Mouse (Mus musculus): Measurements from ENCODE around the gene Cnot1. TPM values are rescaled to one million over a fixed set of nuclear protein-coding genes. Genes with fewer than 3 reads are reported as not detected.
A peak's percentile ranks its signal among the peaks of the same experiment; 100 is the strongest.

Cnot1 gene
- polyA plus RNA-seq, 1 experiment from 2014 or later, result 131 TPM

DNA sequence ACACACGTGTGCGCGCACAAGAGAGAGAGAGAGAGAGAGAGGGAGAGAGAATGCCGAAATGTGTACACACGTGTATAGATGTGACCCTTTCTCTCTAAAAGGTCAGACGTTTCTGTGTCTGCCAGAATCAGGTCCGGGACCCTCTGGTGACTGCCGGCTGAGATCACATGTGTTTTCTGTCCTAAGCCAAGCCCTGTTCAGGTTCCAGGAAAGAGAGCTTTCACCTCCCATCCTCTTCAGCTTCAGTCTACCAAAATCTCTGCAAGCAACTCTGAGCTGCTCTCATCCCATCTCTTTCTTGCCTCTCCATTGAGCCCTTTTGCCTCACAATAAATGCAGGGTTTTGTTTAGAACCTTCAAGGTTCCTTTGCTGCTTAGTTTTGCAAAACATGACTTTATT lies 110.6 kb downstream of the Cnot1 start:
- H3K27me3 ChIP-seq (ENCODE audit: insufficient read depth, low read length), result peaks cover 15% of the 10 kb centered on the region
- ATAC-seq (ENCODE audit: insufficient read depth), result no peak
- peak overlapping the region; percentile 41; the same call in 1 of the 2 replicates for H3K4me2 ChIP-seq
- no peak for TF ChIP-seq CTCF (IDR thresholded peaks at IDR 0.05; ENCODE audit: low read depth)
- H3K4me1 ChIP-seq (ENCODE audit: insufficient read depth), result no peaks in the 10 kb centered on the region
- no peak for DNase-seq
- H3K9ac ChIP-seq, result no peak overlapping the region
- no peaks in the 10 kb centered on the region for H3K36me3 ChIP-seq (ENCODE audit: insufficient read depth)
- H3K4me3 ChIP-seq (ENCODE audit: low read depth, low read length), result no peak overlapping the region
- 45% methylated on average over 7 of the region's 8 CpGs for WGBS
- no peak overlapping the region for H3K27ac ChIP-seq (ENCODE audit: low read depth)
- H3K9me3 ChIP-seq (ENCODE audit: low read depth, low read length), result no peaks in the 10 kb centered on the region

- 24% methylated on average over 6 of the region's 6 CpGs for WGBS
- Histone ChIP-seq H3K4me3 (ENCODE audit: low read depth, low read length) (no peak overlapping the region), H3K9me3 (ENCODE audit: low read depth, low read length) (no peaks in the 10 kb centered on the region), H3K4me1 (ENCODE audit: insufficient read depth) (no peaks in the 10 kb centered on the region), H3K36me3 (ENCODE audit: insufficient read depth) (no peaks in the 10 kb centered on the region), H3K9ac (no peak overlapping the region), H3K27me3 (ENCODE audit: insufficient read depth, low read length) (peaks cover 15% of the 10 kb centered on the region), H3K27ac (ENCODE audit: low read depth) (no peak overlapping the region), H3K4me2 (no peak overlapping the region)
- DNase-seq, result no peak
- ATAC-seq (ENCODE audit: insufficient read depth), result no peak
- no peak for TF ChIP-seq CTCF (IDR thresholded peaks at IDR 0.05; ENCODE audit: low read depth)
Observed at GRCm38 (mm10) chr8:95694631-95695030, 112.6 kb downstream of the Cnot1 start.

- DNase-seq (no peak), ATAC-seq (ENCODE audit: insufficient read depth) (no peak)
- H3K27me3 ChIP-seq (ENCODE audit: insufficient read depth, low read length), result peaks cover 11% of the 10 kb centered on the region
- WGBS, result 63% methylated on average over 13 of the region's 13 CpGs
- no peaks in the 10 kb centered on the region for H3K9me3 ChIP-seq (ENCODE audit: low read depth, low read length)
- H3K36me3 ChIP-seq (ENCODE audit: insufficient read depth), result no peaks in the 10 kb centered on the region
- H3K4me1 ChIP-seq (ENCODE audit: insufficient read depth), result no peaks in the 10 kb centered on the region
- no peak overlapping the region for H3K27ac ChIP-seq (ENCODE audit: low read depth)
- H3K4me2 ChIP-seq, result no peak overlapping the region
- no peak overlapping the region for H3K4me3 ChIP-seq (ENCODE audit: low read depth, low read length)
- no peak overlapping the region for H3K9ac ChIP-seq
- no peak for TF ChIP-seq CTCF (IDR thresholded peaks at IDR 0.05; ENCODE audit: low read depth)
Observed at GRCm38 (mm10) chr8:95690929-95691541, 116.2 kb downstream of the Cnot1 start.

DNA sequence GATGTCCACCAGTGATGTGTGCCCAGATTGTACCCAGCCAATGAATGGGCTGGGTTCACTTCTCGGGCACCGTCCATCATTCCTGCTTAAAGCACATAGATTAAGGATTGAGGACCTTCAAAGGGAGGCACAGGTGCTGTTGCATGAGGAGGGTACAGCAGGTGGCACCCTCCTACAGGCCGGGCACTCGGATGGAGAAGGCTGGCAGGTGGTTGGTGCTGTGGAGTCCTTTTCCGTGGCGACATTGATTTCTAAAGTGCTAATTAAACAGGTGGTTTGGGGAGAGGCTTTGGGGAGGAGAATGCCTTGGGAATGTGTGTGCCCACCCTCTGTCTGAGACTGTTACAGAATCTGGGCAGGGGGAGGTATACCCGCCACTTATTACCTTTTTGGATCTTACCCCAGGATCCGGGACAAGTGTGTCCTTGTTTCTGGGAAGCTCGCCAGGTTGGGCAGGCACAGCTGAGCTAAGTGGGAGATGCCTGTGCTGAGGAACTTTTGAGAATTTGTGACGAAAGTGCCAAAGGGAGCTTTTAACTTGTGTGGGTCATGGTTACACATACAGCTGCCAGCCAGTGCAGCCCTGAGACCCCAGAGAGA lies 119.1 kb downstream of the Cnot1 start:
- ATAC-seq (ENCODE audit: insufficient read depth) (peak; percentile 47), DNase-seq (peak; percentile 59)
- no peaks in the 10 kb centered on the region for H3K4me1 ChIP-seq (ENCODE audit: insufficient read depth)
- H3K4me3 ChIP-seq (ENCODE audit: low read depth, low read length), result no peak overlapping the region
- TF ChIP-seq CTCF (IDR thresholded peaks at IDR 0.05; ENCODE audit: low read depth), result peak; percentile 16; the same call in 1 of the 2 replicates
- H3K4me2 ChIP-seq, result no peak overlapping the region
- H3K9ac ChIP-seq, result no peak overlapping the region
- no peaks in the 10 kb centered on the region for H3K9me3 ChIP-seq (ENCODE audit: low read depth, low read length)
- H3K27ac ChIP-seq (ENCODE audit: low read depth), result no peak overlapping the region
- H3K36me3 ChIP-seq (ENCODE audit: insufficient read depth), result no peaks in the 10 kb centered on the region
- WGBS, result 64% methylated on average over 10 of the region's 10 CpGs
- H3K27me3 ChIP-seq (ENCODE audit: insufficient read depth, low read length), result no peaks in the 10 kb centered on the region

DNA sequence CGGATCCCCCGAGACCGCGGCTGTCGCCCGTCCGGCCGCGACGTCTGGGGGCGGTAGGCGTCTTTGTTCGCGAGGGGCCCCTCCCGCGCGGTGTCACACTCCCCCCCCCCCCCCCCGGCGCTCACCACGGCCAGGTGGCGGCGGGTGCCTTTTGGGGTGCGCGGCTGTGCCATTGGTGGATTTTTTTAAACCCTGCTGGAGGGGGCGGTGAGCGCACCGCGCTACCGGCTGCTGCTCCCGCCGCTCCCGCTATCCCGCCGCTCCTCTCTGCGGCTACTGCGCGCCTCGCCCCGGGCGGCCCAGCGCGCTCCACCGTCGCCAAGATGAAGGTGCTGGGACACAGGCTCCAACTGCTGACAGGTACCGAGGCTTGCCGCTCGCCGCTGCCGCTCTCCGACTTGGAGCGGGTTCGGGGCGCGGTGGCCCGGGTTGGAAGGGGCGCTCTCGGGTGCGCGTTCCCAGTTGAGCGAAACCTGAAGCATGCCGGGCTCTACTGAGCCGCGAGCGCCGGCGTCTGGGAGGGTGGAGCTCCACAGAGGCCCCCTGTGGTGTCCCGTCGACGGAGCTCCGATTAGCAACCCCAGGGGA lies 129.1 kb downstream of the Cnot1 start:
- no peaks in the 10 kb centered on the region for H3K36me3 ChIP-seq (ENCODE audit: insufficient read depth)
- H3K27ac ChIP-seq (ENCODE audit: low read depth), result no peak overlapping the region
- H3K27me3 ChIP-seq (ENCODE audit: insufficient read depth, low read length), result peaks cover 54% of the 10 kb centered on the region
- peak; percentile 26; the same call in 1 of the 2 replicates for ATAC-seq (ENCODE audit: insufficient read depth)
- H3K4me3 ChIP-seq (ENCODE audit: low read depth, low read length), result peak overlapping the region; percentile 53
- no peak for TF ChIP-seq CTCF (IDR thresholded peaks at IDR 0.05; ENCODE audit: low read depth)
- H3K9me3 ChIP-seq (ENCODE audit: low read depth, low read length), result no peaks in the 10 kb centered on the region
- under 1% methylated on average over 62 of the region's 70 CpGs for WGBS
- peak overlapping the region; percentile 94 for H3K4me2 ChIP-seq
- peak overlapping the region; percentile 44 for H3K9ac ChIP-seq
- H3K4me1 ChIP-seq (ENCODE audit: insufficient read depth), result no peaks in the 10 kb centered on the region
- peak; percentile 35 for DNase-seq

DNA sequence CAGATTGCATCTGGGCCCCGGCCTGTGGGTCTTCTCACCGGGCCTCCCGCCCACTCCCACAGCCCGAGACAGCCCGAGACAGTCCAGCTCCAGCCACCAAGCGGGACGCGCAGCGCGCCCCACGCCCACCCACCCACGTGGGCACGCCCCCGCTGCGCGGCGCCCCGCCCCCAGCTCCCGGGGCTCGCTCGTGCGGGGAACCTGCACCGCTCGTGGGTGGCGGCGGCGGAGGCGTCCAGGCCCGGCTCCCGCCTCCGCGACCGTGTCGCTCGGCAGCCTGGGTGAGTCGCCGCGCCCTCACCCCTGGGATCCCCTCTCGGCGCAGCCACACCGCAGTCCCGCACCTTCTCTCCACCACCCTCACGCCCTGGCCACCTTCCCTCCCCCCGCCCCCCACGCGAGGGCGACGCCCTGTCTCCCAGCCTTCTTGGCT lies 129.7 kb downstream of the Cnot1 start:
- WGBS, result under 1% methylated on average over 46 of the region's 48 CpGs
- Histone ChIP-seq H3K4me2 (peak overlapping the region; percentile 94), H3K9ac (peak overlapping the region; percentile 44), H3K9me3 (ENCODE audit: low read depth, low read length) (no peaks in the 10 kb centered on the region), H3K27ac (ENCODE audit: low read depth) (no peak overlapping the region), H3K4me1 (ENCODE audit: insufficient read depth) (no peaks in the 10 kb centered on the region), H3K4me3 (ENCODE audit: low read depth, low read length) (peak overlapping the region; percentile 53), H3K36me3 (ENCODE audit: insufficient read depth) (no peaks in the 10 kb centered on the region), H3K27me3 (ENCODE audit: insufficient read depth, low read length) (peaks cover 54% of the 10 kb centered on the region)
- peak; percentile 43; the same call in 1 of the 2 replicates for ATAC-seq (ENCODE audit: insufficient read depth)
- TF ChIP-seq CTCF (IDR thresholded peaks at IDR 0.05; ENCODE audit: low read depth), result no peak
- peak; percentile 10 for DNase-seq

DNA sequence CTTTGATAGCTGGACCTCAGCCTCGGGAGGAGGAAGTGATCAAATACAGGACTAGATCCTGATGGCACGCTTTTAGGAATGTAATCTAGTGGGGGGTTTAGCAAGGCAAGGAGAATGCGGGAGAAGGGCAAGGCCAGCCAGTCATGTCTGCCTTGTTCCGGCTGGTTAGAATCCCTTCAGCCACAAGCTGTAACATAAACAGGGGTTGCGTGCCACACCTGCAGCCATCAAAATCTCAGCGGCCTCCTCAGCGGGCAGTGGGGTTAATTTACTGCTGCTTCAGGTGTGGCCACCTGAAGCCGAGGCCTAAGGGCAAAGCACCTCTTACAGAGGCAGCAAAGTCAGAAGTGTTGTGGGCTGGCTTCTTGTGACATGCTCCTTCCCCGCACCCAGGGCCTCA lies 130.6 kb downstream of the Cnot1 start, which contains the start of gene Ndrg4:
Gene Ndrg4 (plus strand): TSS at position 350 of the 400 bp plus-strand sequence.
- no peak for TF ChIP-seq CTCF (IDR thresholded peaks at IDR 0.05; ENCODE audit: low read depth)
- WGBS, result 21% methylated on average over 9 of the region's 9 CpGs
- Histone ChIP-seq H3K27ac (ENCODE audit: low read depth) (no peak within 1 kb of the TSS), H3K27me3 (ENCODE audit: insufficient read depth, low read length) (peaks cover 54% of the 10 kb centered on the region), H3K4me1 (ENCODE audit: insufficient read depth) (no peaks in the 10 kb centered on the region), H3K36me3 (ENCODE audit: insufficient read depth) (no peaks in the 10 kb centered on the region), H3K4me3 (ENCODE audit: low read depth, low read length) (peak within 1 kb of the TSS; percentile 53), H3K9ac (peak within 1 kb of the TSS; percentile 44), H3K4me2 (peak within 1 kb of the TSS; percentile 94), H3K9me3 (ENCODE audit: low read depth, low read length) (no peaks in the 10 kb centered on the region)
- no peak for ATAC-seq (ENCODE audit: insufficient read depth)
- DNase-seq, result no peak
